Mouse (Mus musculus) thymus, adult 2 months (tissue): ENCODE results near the gene Aym1.

ENCODE experiments used
- CTCF ChIP-seq: fragments of 200-500 bp; IDR thresholded peaks from 2 replicates; pipeline ENCODE4 v1.5.1; 2012; ENCODE audit warnings: mild to moderate bottlenecking, control low read depth, low read length, moderate library complexity, borderline replicate concordance; ENCODE audit not compliant: control insufficient read depth, poor library complexity, insufficient read depth; ENCODE audit errors: extremely low read depth
- POLR2A ChIP-seq: fragments of 200-500 bp; IDR thresholded peaks from 2 replicates; pipeline ENCODE4 v1.6.1; 2012; ENCODE audit warnings: mild to moderate bottlenecking, low read length, control low read depth, moderate library complexity; ENCODE audit not compliant: control insufficient read depth, poor library complexity, insufficient read depth; ENCODE audit errors: extremely low read depth

DNA sequence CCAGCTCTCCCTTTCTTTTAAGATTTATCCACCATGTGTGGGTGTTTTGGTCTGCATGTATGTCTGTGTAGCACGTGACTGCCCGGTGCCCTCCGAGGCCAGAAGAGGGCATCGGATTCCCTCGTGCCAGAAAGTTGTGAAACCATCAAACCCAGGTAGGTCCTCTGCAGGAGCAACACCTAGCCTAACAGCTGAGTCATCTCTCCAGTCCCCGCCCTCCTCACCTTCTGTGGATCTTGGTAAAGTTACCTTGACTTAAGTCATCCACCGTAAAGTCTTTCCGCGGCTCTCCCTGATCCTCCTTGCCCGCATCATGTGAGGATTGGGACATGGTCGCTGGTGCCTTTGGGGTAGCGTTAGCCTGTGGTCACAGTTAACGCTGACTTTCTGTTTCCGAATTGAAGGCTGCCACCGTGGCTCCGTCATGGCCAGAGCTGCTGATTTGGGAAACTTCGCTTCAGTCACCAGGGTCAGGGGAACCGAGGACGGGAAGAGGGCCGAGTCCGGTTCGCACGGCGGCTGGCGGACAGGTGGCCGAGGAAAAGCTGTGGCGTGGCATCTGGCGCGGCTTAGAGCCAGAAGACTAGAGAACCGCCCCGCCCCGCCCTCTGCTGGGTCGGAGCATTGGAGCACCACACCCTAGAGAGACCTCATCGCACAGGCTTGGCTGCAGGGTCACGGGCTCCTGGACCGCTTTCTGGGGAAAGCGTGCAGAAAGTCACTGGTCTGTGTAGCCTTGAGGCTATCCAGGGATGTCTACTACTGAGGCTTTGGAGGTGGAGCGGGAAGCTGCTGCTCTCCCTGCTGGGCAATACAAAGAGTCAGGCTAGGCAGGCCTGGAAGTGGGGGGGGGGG is 33.1 kb upstream of the Aym1 start:
- TF ChIP-seq POLR2A (no peak), CTCF (peak; percentile 1; the same call in 1 of the 2 replicates)
